Mouse (Mus musculus): Measurements from ENCODE around the gene Slc45a3. TPM values are rescaled to one million over a fixed set of nuclear protein-coding genes. Genes with fewer than 3 reads are reported as not detected.

Slc45a3 gene
- total and polyA plus RNA-seq, 3 experiments = 3.8 to 7.0 (median 5.5) TPM

GRCm38 (mm10) chr1:132010632-132011501 lies 48.1 kb downstream of the Slc45a3 start:
- peak in 1 of 2 experiments; percentile 41 for DNase-seq
- H3K27ac ChIP-seq = peak overlapping the region; percentile 41; the same call in 1 of the 2 replicates
- H3K4me1 ChIP-seq (ENCODE audit: control insufficient read depth, insufficient read depth, low read length) = peaks cover 22% of the 10 kb centered on the region
- 55% methylated on average over 17 of the region's 17 CpGs for WGBS
- peaks cover 12% of the 10 kb centered on the region for H3K79me2 ChIP-seq (replicated peaks; ENCODE audit: control insufficient read depth, insufficient read depth, low read length)
- peaks cover 22% of the 10 kb centered on the region for H3K36me3 ChIP-seq (ENCODE audit: control insufficient read depth, insufficient read depth, low read length)
- TF ChIP-seq POLR2A (IDR thresholded peaks at IDR 0.05; ENCODE audit: insufficient read depth, low read depth, low read length) (no peak), EP300 (IDR thresholded peaks at IDR 0.05; ENCODE audit: insufficient read depth, low read depth, low read length) (no peak), CTCF (IDR thresholded peaks at IDR 0.05) (no peak)
- H3K27me3 ChIP-seq (ENCODE audit: control insufficient read depth, insufficient read depth, low read length) = no peaks in the 10 kb centered on the region
- no peak overlapping the region for H3K9ac ChIP-seq (ENCODE audit: low read depth, low read length)
- intact Hi-C loops (cut with DNase I) = no loop called here
- H3K4me3 ChIP-seq = no peak overlapping the region

- no peak for TF ChIP-seq CTCF (IDR thresholded peaks at IDR 0.05)
- TF ChIP-seq POLR2A (IDR thresholded peaks at IDR 0.05; ENCODE audit: insufficient read depth, low read depth, low read length) = no peak
- no peak for TF ChIP-seq EP300 (IDR thresholded peaks at IDR 0.05; ENCODE audit: insufficient read depth, low read depth, low read length)
- Histone ChIP-seq H3K4me1 (ENCODE audit: control insufficient read depth, insufficient read depth, low read length) (peaks cover 18% of the 10 kb centered on the region), H3K27me3 (ENCODE audit: control insufficient read depth, insufficient read depth, low read length) (no peaks in the 10 kb centered on the region), H3K36me3 (ENCODE audit: control insufficient read depth, insufficient read depth, low read length) (peaks cover 24% of the 10 kb centered on the region), H3K9ac (ENCODE audit: low read depth, low read length) (no peak overlapping the region), H3K79me2 (replicated peaks; ENCODE audit: control insufficient read depth, insufficient read depth, low read length) (peaks cover 12% of the 10 kb centered on the region), H3K27ac (0 out of 2 replicates have a peak overlapping the region, but pooled peaks have one; percentile 16), H3K4me3 (no peak overlapping the region)
- 36% methylated on average over 2 of the region's 2 CpGs for WGBS
- DNase-seq = no peak
- intact Hi-C loops (cut with DNase I) = no loop called here
Observed at GRCm38 (mm10) chr1:132011785-132012184, 49.0 kb downstream of the Slc45a3 start.

- DNase-seq = no peak
- Histone ChIP-seq H3K4me1 (ENCODE audit: control insufficient read depth, insufficient read depth, low read length) (peaks cover 18% of the 10 kb centered on the region), H3K27ac (no peak overlapping the region), H3K9ac (ENCODE audit: low read depth, low read length) (no peak overlapping the region; the same call in 1 of the 2 replicates), H3K4me3 (no peak overlapping the region), H3K36me3 (ENCODE audit: control insufficient read depth, insufficient read depth, low read length) (peaks cover 30% of the 10 kb centered on the region), H3K79me2 (replicated peaks; ENCODE audit: control insufficient read depth, insufficient read depth, low read length) (peaks cover 12% of the 10 kb centered on the region), H3K27me3 (ENCODE audit: control insufficient read depth, insufficient read depth, low read length) (no peaks in the 10 kb centered on the region)
- intact Hi-C loops (cut with DNase I) = no loop called here
- WGBS = 68% methylated on average over 8 of the region's 8 CpGs
- TF ChIP-seq CTCF (IDR thresholded peaks at IDR 0.05) = no peak
- no peak for TF ChIP-seq EP300 (IDR thresholded peaks at IDR 0.05; ENCODE audit: insufficient read depth, low read depth, low read length)
- no peak for TF ChIP-seq POLR2A (IDR thresholded peaks at IDR 0.05; ENCODE audit: insufficient read depth, low read depth, low read length)
Observed at GRCm38 (mm10) chr1:132012861-132013260, 50.1 kb downstream of the Slc45a3 start.

GRCm38 (mm10) chr1:132014800-132015199 lies 52.0 kb downstream of the Slc45a3 start:
- no peak for DNase-seq
- H3K4me3 ChIP-seq = no peak overlapping the region
- no peak overlapping the region for H3K27ac ChIP-seq
- peaks cover 34% of the 10 kb centered on the region for H3K36me3 ChIP-seq (ENCODE audit: control insufficient read depth, insufficient read depth, low read length)
- H3K27me3 ChIP-seq (ENCODE audit: control insufficient read depth, insufficient read depth, low read length) = no peaks in the 10 kb centered on the region
- TF ChIP-seq EP300 (IDR thresholded peaks at IDR 0.05; ENCODE audit: insufficient read depth, low read depth, low read length) (no peak), POLR2A (IDR thresholded peaks at IDR 0.05; ENCODE audit: insufficient read depth, low read depth, low read length) (no peak), CTCF (IDR thresholded peaks at IDR 0.05) (peak; percentile 52)
- H3K9ac ChIP-seq (ENCODE audit: low read depth, low read length) = no peak overlapping the region
- peaks cover 13% of the 10 kb centered on the region for H3K79me2 ChIP-seq (replicated peaks; ENCODE audit: control insufficient read depth, insufficient read depth, low read length)
- WGBS = 97% methylated on average over 1 of the region's 1 CpGs
- intact Hi-C loops (cut with DNase I) = no loop called here
- peaks cover 13% of the 10 kb centered on the region for H3K4me1 ChIP-seq (ENCODE audit: control insufficient read depth, insufficient read depth, low read length)

GRCm38 (mm10) chr1:132016691-132017090 lies 53.9 kb downstream of the Slc45a3 start:
- DNase-seq = no peak
- intact Hi-C loops (cut with DNase I) = no loop called here
- no peak overlapping the region for H3K9ac ChIP-seq (ENCODE audit: low read depth, low read length)
- peaks cover 9% of the 10 kb centered on the region for H3K4me1 ChIP-seq (ENCODE audit: control insufficient read depth, insufficient read depth, low read length)
- H3K27ac ChIP-seq = no peak overlapping the region
- no peak overlapping the region for H3K4me3 ChIP-seq
- no peak for TF ChIP-seq POLR2A (IDR thresholded peaks at IDR 0.05; ENCODE audit: insufficient read depth, low read depth, low read length)
- no peak for TF ChIP-seq EP300 (IDR thresholded peaks at IDR 0.05; ENCODE audit: insufficient read depth, low read depth, low read length)
- WGBS = 60% methylated on average over 1 of the region's 1 CpGs
- H3K79me2 ChIP-seq (replicated peaks; ENCODE audit: control insufficient read depth, insufficient read depth, low read length) = peaks cover 11% of the 10 kb centered on the region
- H3K36me3 ChIP-seq (ENCODE audit: control insufficient read depth, insufficient read depth, low read length) = peaks cover 35% of the 10 kb centered on the region
- H3K27me3 ChIP-seq (ENCODE audit: control insufficient read depth, insufficient read depth, low read length) = no peaks in the 10 kb centered on the region

GRCm38 (mm10) chr1:132019876-132020275 lies 57.1 kb downstream of the Slc45a3 start:
- H3K9ac ChIP-seq (ENCODE audit: low read depth, low read length) = no peak overlapping the region
- intact Hi-C loops (cut with DNase I) = no loop called here
- peaks cover 2% of the 10 kb centered on the region; the same call in 1 of the 2 replicates for H3K79me2 ChIP-seq (replicated peaks; ENCODE audit: control insufficient read depth, insufficient read depth, low read length)
- H3K4me3 ChIP-seq = no peak overlapping the region
- no peak for DNase-seq
- H3K27ac ChIP-seq = no peak overlapping the region
- TF ChIP-seq POLR2A (IDR thresholded peaks at IDR 0.05; ENCODE audit: insufficient read depth, low read depth, low read length) (no peak), CTCF (IDR thresholded peaks at IDR 0.05) (no peak), EP300 (IDR thresholded peaks at IDR 0.05; ENCODE audit: insufficient read depth, low read depth, low read length) (no peak)
- H3K27me3 ChIP-seq (ENCODE audit: control insufficient read depth, insufficient read depth, low read length) = no peaks in the 10 kb centered on the region
- H3K4me1 ChIP-seq (ENCODE audit: control insufficient read depth, insufficient read depth, low read length) = no peaks in the 10 kb centered on the region
- peaks cover 26% of the 10 kb centered on the region for H3K36me3 ChIP-seq (ENCODE audit: control insufficient read depth, insufficient read depth, low read length)
- 94% methylated on average over 7 of the region's 7 CpGs for WGBS
